Mouse (Mus musculus): ENCODE data around the gene Ankrd55. TPM values are rescaled to one million over a fixed set of nuclear protein-coding genes. Genes with fewer than 3 reads are reported as not detected.

Ankrd55 gene
- total and polyA plus RNA-seq, 3 experiments: 1.1 to 2.2 (median 1.1) TPM

GRCm38 (mm10) chr13:112293092-112293491 lies 4.8 kb downstream of the Ankrd55 start:
- Histone ChIP-seq H3K27ac (ENCODE audit: insufficient read depth, low read depth) (no peak overlapping the region; the same call in 1 of the 2 replicates), H3K4me3 (replicated peaks in 1 of 3; ENCODE audit: low read depth in 2 of 3, low read length in 2 of 3, poor library complexity in 1 of 3) (no peak overlapping the region), H3K4me1 (ENCODE audit: control insufficient read depth in 1 of 2, insufficient read depth in 2 of 2) (peaks cover 17 to 50% of the 10 kb centered on the region in 2 experiments), H3K9me3 (replicated peaks; ENCODE audit: low read length) (no peaks in the 10 kb centered on the region), H3K27me3 (replicated peaks) (no peaks in the 10 kb centered on the region), H3K9ac (ENCODE audit: insufficient read depth, low read depth) (no peak overlapping the region), H3K79me2 (replicated peaks; ENCODE audit: control insufficient read depth, extremely low read depth, insufficient read depth, poor library complexity, severe bottlenecking) (no peaks in the 10 kb centered on the region), H3K4me2 (ENCODE audit: insufficient read depth, low read depth, poor library complexity, severe bottlenecking) (no peak overlapping the region), H3K36me3 (replicated peaks in 1 of 2; ENCODE audit: control insufficient read depth in 1 of 2, insufficient read depth in 1 of 2, low read length in 1 of 2) (peaks cover 0 to 1% of the 10 kb centered on the region in 2 experiments)
- no peak for DNase-seq (ENCODE audit: extremely low read depth)
- TF ChIP-seq JUND (conservative IDR thresholded peaks at IDR 0.05; ENCODE audit: low read depth, low read length) (peak; percentile 67), EP300 (IDR thresholded peaks at IDR 0.05; ENCODE audit: low read length) (peak; percentile 56; the same call in 1 of the 2 replicates), JUN (IDR thresholded peaks at IDR 0.05; ENCODE audit: insufficient read depth, low read depth, low read length) (peak; percentile 84), MXI1 (IDR thresholded peaks at IDR 0.05; ENCODE audit: low read depth, low read length) (no peak), RAD21 (IDR thresholded peaks at IDR 0.05; ENCODE audit: low read depth, low read length) (no peak), NELFE (IDR thresholded peaks at IDR 0.05; ENCODE audit: low read depth, low read length) (no peak), TCF12 (IDR thresholded peaks at IDR 0.05; ENCODE audit: low read depth, low read length) (no peak), MAZ (IDR thresholded peaks at IDR 0.05; ENCODE audit: low read depth, low read length) (no peak), ZKSCAN1 (IDR thresholded peaks at IDR 0.05; ENCODE audit: borderline replicate concordance, low read depth, low read length) (no peak), SIN3A (IDR thresholded peaks at IDR 0.05; ENCODE audit: low read length) (no peak)
- dilution Hi-C loops (cut with MboI; ENCODE audit: extremely low pct_ligation_motif_present, extremely low pct_unique_long_range_greater_than_20kb, low sequenced_read_pairs): no loop called here
- in situ Hi-C loops (cut with MboI; ENCODE audit: low pct_ligation_motif_present, low pct_unique_long_range_greater_than_20kb, low sequenced_read_pairs): loop anchor here (5.0 to 25.0 kb wide), 3 partner anchors 229 to 744 kb away; partner anchors contain the start of genes Cdc20b and Gpx8

- Histone ChIP-seq H3K36me3 (replicated peaks in 1 of 2; ENCODE audit: control insufficient read depth in 1 of 2, insufficient read depth in 1 of 2, low read length in 1 of 2) (peaks cover 0 to 1% of the 10 kb centered on the region in 2 experiments), H3K4me2 (ENCODE audit: insufficient read depth, low read depth, poor library complexity, severe bottlenecking) (no peak overlapping the region), H3K4me1 (ENCODE audit: control insufficient read depth in 1 of 2, insufficient read depth in 2 of 2) (peaks cover 15 to 39% of the 10 kb centered on the region in 2 experiments), H3K4me3 (replicated peaks in 1 of 3; ENCODE audit: low read depth in 2 of 3, low read length in 2 of 3, poor library complexity in 1 of 3) (no peak overlapping the region), H3K79me2 (replicated peaks; ENCODE audit: control insufficient read depth, extremely low read depth, insufficient read depth, poor library complexity, severe bottlenecking) (no peaks in the 10 kb centered on the region), H3K9me3 (replicated peaks; ENCODE audit: low read length) (no peaks in the 10 kb centered on the region), H3K9ac (ENCODE audit: insufficient read depth, low read depth) (no peak overlapping the region), H3K27ac (ENCODE audit: insufficient read depth, low read depth) (no peak overlapping the region), H3K27me3 (replicated peaks) (no peaks in the 10 kb centered on the region)
- TF ChIP-seq RAD21 (IDR thresholded peaks at IDR 0.05; ENCODE audit: low read depth, low read length) (no peak), GABPA (IDR thresholded peaks at IDR 0.05; ENCODE audit: insufficient replicate concordance, low read depth, low read length) (no peak), USF2 (conservative IDR thresholded peaks at IDR 0.05; ENCODE audit: low read depth, low read length) (no peak), IRF4 (IDR thresholded peaks at IDR 0.05; ENCODE audit: low read depth, low read length) (no peak), JUND (conservative IDR thresholded peaks at IDR 0.05; ENCODE audit: low read depth, low read length) (no peak), ZC3H11A (IDR thresholded peaks at IDR 0.05; ENCODE audit: low read depth, low read length) (no peak), MAZ (IDR thresholded peaks at IDR 0.05; ENCODE audit: low read depth, low read length) (no peak), MXI1 (IDR thresholded peaks at IDR 0.05; ENCODE audit: low read depth, low read length) (no peak), KAT2A (IDR thresholded peaks at IDR 0.05; ENCODE audit: insufficient replicate concordance, low read length) (no peak), BHLHE40 (IDR thresholded peaks at IDR 0.05; ENCODE audit: low read depth, low read length) (no peak)
- no peak for DNase-seq (ENCODE audit: extremely low read depth)
- in situ Hi-C loops (cut with MboI; ENCODE audit: low pct_ligation_motif_present, low pct_unique_long_range_greater_than_20kb, low sequenced_read_pairs): loop anchor here (5.0 to 25.0 kb wide), 3 partner anchors 228 to 743 kb away; partner anchors contain the start of genes Cdc20b and Gpx8
- dilution Hi-C loops (cut with MboI; ENCODE audit: extremely low pct_ligation_motif_present, extremely low pct_unique_long_range_greater_than_20kb, low sequenced_read_pairs): no loop called here
Observed at GRCm38 (mm10) chr13:112294446-112294845, 6.2 kb downstream of the Ankrd55 start.
